In genomic region chr6:29177901-29178879, GRCm38 (mm10) we compare ENCODE assay signal across 8 mouse cellular contexts. TPM values are rescaled to one million over a fixed set of nuclear protein-coding genes. Genes with fewer than 3 reads are reported as not detected.
A peak's percentile ranks its signal among the peaks of the same experiment; 100 is the strongest.
DNase-seq lines count a peak whose midpoint lies in the region; ATAC-seq and TF ChIP-seq lines count a peak whose summit lies in the region.

No protein-coding gene starts in this region.

- ATAC-seq in kidney, embryonic 15.5 days (replicated peaks; ENCODE audit: low FRiP score): peak; percentile 66
- ATAC-seq in hindbrain, embryonic 11.5 days (ENCODE audit: low FRiP score): peak; percentile 68
- ATAC-seq in midbrain, embryonic 15.5 days (replicated peaks): peak; percentile 79
- no peak for ATAC-seq in erythroblast, adult 5-6 weeks (replicated peaks; ENCODE audit: low FRiP score, poor library complexity, severe bottlenecking)

- 23% methylated on average over 17 of the region's 17 CpGs for WGBS in kidney, embryonic 15.5 days
- WGBS in hindbrain, embryonic 11.5 days: 10% methylated on average over 17 of the region's 17 CpGs
- 12% methylated on average over 17 of the region's 17 CpGs for WGBS in midbrain, embryonic 15.5 days
- 64% methylated on average over 17 of the region's 17 CpGs for WGBS in kidney, adult 2 months

- peaks cover 88% of the 10 kb centered on the region for H3K27me3 ChIP-seq in kidney, embryonic 15.5 days
- H3K27me3 ChIP-seq in hindbrain, embryonic 11.5 days (ENCODE audit: control insufficient read depth, insufficient read depth, low read length): peaks cover 11% of the 10 kb centered on the region
- H3K27me3 ChIP-seq in midbrain, embryonic 15.5 days (replicated peaks): peaks cover 27% of the 10 kb centered on the region; the same call in 1 of the 2 replicates
- no peaks in the 10 kb centered on the region for H3K27me3 ChIP-seq in kidney, adult 2 months (replicated peaks; ENCODE audit: control insufficient read depth, insufficient read depth, low read length)

- peaks cover 16% of the 10 kb centered on the region for H3K4me1 ChIP-seq in kidney, embryonic 15.5 days
- peaks cover 7% of the 10 kb centered on the region; the same call in 1 of the 2 replicates for H3K4me1 ChIP-seq in hindbrain, embryonic 11.5 days (replicated peaks; ENCODE audit: control insufficient read depth, insufficient read depth, low read length)
- H3K4me1 ChIP-seq in midbrain, embryonic 15.5 days: peaks cover 11% of the 10 kb centered on the region
- H3K4me1 ChIP-seq in kidney, adult 2 months (ENCODE audit: control insufficient read depth, insufficient read depth, low read length): no peaks in the 10 kb centered on the region

- peak overlapping the region; percentile 65 for H3K4me3 ChIP-seq in kidney, embryonic 15.5 days (replicated peaks)
- peak overlapping the region; percentile 59 for H3K4me3 ChIP-seq in hindbrain, embryonic 11.5 days (ENCODE audit: low read depth, low read length)
- H3K4me3 ChIP-seq in midbrain, embryonic 15.5 days: peak overlapping the region; percentile 78
- no peak overlapping the region for H3K4me3 ChIP-seq in kidney, adult 2 months (ENCODE audit: insufficient read depth, low read depth, low read length)

- no peaks in the 10 kb centered on the region for H3K9me3 ChIP-seq in kidney, embryonic 15.5 days (replicated peaks)
- H3K9me3 ChIP-seq in hindbrain, embryonic 11.5 days (ENCODE audit: control insufficient read depth, low read length): no peaks in the 10 kb centered on the region
- H3K9me3 ChIP-seq in midbrain, embryonic 15.5 days: no peaks in the 10 kb centered on the region

- H3K4me2 ChIP-seq in kidney, embryonic 15.5 days: peak overlapping the region; percentile 98
- H3K4me2 ChIP-seq in hindbrain, embryonic 11.5 days (replicated peaks; ENCODE audit: low read depth, low read length): peak overlapping the region; percentile 92
- H3K4me2 ChIP-seq in midbrain, embryonic 15.5 days: peak overlapping the region; percentile 83

- no peak for DNase-seq in kidney, postnatal 10 days
- peak; percentile 64 for DNase-seq in brain, adult 2 months (ENCODE audit: low read depth, low spot score)
- peak; percentile 27 for DNase-seq in hindbrain, embryonic 11.5 days (ENCODE audit: low spot score)
- no peak for DNase-seq in gastrocnemius, postnatal 25 days
- DNase-seq in kidney, adult 2 months: no peak

- H3K36me3 ChIP-seq in kidney, embryonic 15.5 days: no peaks in the 10 kb centered on the region
- no peaks in the 10 kb centered on the region for H3K36me3 ChIP-seq in hindbrain, embryonic 11.5 days (ENCODE audit: control insufficient read depth, insufficient read depth, low read length)
- no peaks in the 10 kb centered on the region for H3K36me3 ChIP-seq in midbrain, embryonic 15.5 days (replicated peaks)
- no peaks in the 10 kb centered on the region for H3K36me3 ChIP-seq in kidney, adult 2 months (ENCODE audit: control insufficient read depth, insufficient read depth, low read length)

- TF ChIP-seq CTCF in kidney, adult 2 months (conservative IDR thresholded peaks at IDR 0.05; ENCODE audit: insufficient read depth, insufficient read length, low read depth, low read length): no peak

- no peak overlapping the region for H3K27ac ChIP-seq in kidney, embryonic 15.5 days
- peak overlapping the region; percentile 67; the same call in 1 of the 2 replicates for H3K27ac ChIP-seq in hindbrain, embryonic 11.5 days (ENCODE audit: low read depth, low read length)
- H3K27ac ChIP-seq in midbrain, embryonic 15.5 days: peak overlapping the region; percentile 90
- H3K27ac ChIP-seq in kidney, adult 2 months (ENCODE audit: insufficient read depth, low read depth, low read length): no peak overlapping the region

- no peak overlapping the region for H3K9ac ChIP-seq in kidney, embryonic 15.5 days
- H3K9ac ChIP-seq in hindbrain, embryonic 11.5 days (ENCODE audit: low read depth, low read length): peak overlapping the region; percentile 67
- H3K9ac ChIP-seq in midbrain, embryonic 15.5 days: peak overlapping the region; percentile 90

- TF ChIP-seq POLR2A in kidney, adult 2 months (IDR thresholded peaks at IDR 0.05; ENCODE audit: low read depth, low read length): no peak

RNA-seq across cellular contexts. Expression of gene Prrt4, which starts 1.2 kb away (rescaled TPM):
- 1.0 and 1.6 TPM in 2 replicates for polyA plus RNA-seq in kidney, embryonic 15.5 days (2015; fragmentation: Nextera tagmentation; extraction: Ambion mirVana)
- polyA plus RNA-seq in hindbrain, embryonic 11.5 days (2014; fragmentation: Nextera tagmentation; extraction: Ambion mirVana): 0.60 and 1.7 TPM in 2 replicates
- 9.8 and 10.7 TPM in 2 replicates for polyA plus RNA-seq in midbrain, embryonic 15.5 days (2015; fragmentation: Nextera tagmentation; extraction: Ambion mirVana)
- total RNA-seq in gastrocnemius, postnatal 25 days (2021): 1 to 10 TPM in 1 of 2 experiments, under 1 TPM in 1; 0.97 to 1.1 TPM
- polyA plus RNA-seq in kidney, adult 2 months (2012; rRNA removed): 0.20 and 0.24 TPM in 2 replicates
- not detected in 2 replicates for total RNA-seq in erythroblast, adult 5-6 weeks (2015; ENCODE audit: low replicate concordance)
- not detected in 2 replicates for total RNA-seq in erythroblast, adult 5-6 weeks (2017; ENCODE audit: low replicate concordance)

RNA-seq across cellular contexts. Expression of gene Rbm28, which starts 13.4 kb away (rescaled TPM):
- polyA plus RNA-seq in kidney, embryonic 15.5 days (2015; fragmentation: Nextera tagmentation; extraction: Ambion mirVana): 46.1 and 48.8 TPM in 2 replicates
- polyA plus RNA-seq in hindbrain, embryonic 11.5 days (2014; fragmentation: Nextera tagmentation; extraction: Ambion mirVana): 68.1 and 69.0 TPM in 2 replicates
- polyA plus RNA-seq in midbrain, embryonic 15.5 days (2015; fragmentation: Nextera tagmentation; extraction: Ambion mirVana): 38.9 and 46.9 TPM in 2 replicates
- 10 to 100 TPM; 13.7 to 14.1 TPM for total RNA-seq in gastrocnemius, postnatal 25 days (2021)
- 4.9 and 6.1 TPM in 2 replicates for polyA plus RNA-seq in kidney, adult 2 months (2012; rRNA removed)
- total RNA-seq in erythroblast, adult 5-6 weeks (2015; ENCODE audit: low replicate concordance): 9.0 and 18.8 TPM in 2 replicates
- 8.7 and 13.4 TPM in 2 replicates for total RNA-seq in erythroblast, adult 5-6 weeks (2017; ENCODE audit: low replicate concordance)

RNA-seq across cellular contexts. Expression of gene Impdh1, which starts 38.0 kb away (rescaled TPM):
- polyA plus RNA-seq in kidney, embryonic 15.5 days (2015; fragmentation: Nextera tagmentation; extraction: Ambion mirVana): 39.7 and 44.9 TPM in 2 replicates
- 34.5 and 39.4 TPM in 2 replicates for polyA plus RNA-seq in hindbrain, embryonic 11.5 days (2014; fragmentation: Nextera tagmentation; extraction: Ambion mirVana)
- 59.3 and 63.4 TPM in 2 replicates for polyA plus RNA-seq in midbrain, embryonic 15.5 days (2015; fragmentation: Nextera tagmentation; extraction: Ambion mirVana)
- total RNA-seq in gastrocnemius, postnatal 25 days (2021): 10 to 100 TPM; 13.6 to 15.5 TPM
- polyA plus RNA-seq in kidney, adult 2 months (2012; rRNA removed): 16.8 and 17.7 TPM in 2 replicates
- 9.6 and 12.3 TPM in 2 replicates for total RNA-seq in erythroblast, adult 5-6 weeks (2015; ENCODE audit: low replicate concordance)
- total RNA-seq in erythroblast, adult 5-6 weeks (2017; ENCODE audit: low replicate concordance): 11.2 and 34.7 TPM in 2 replicates

Comparison
In these comparisons a context has a peak if more than half of its experiments do, and no peak if none do; other contexts are left out.
1. H3K27ac ChIP-seq: peak in hindbrain, embryonic 11.5 days (single experiment) and midbrain, embryonic 15.5 days (single experiment); none in kidney, embryonic 15.5 days (single experiment) and kidney, adult 2 months (single experiment).
2. DNase-seq: peak in brain, adult 2 months (single experiment) and hindbrain, embryonic 11.5 days (single experiment); none in kidney, postnatal 10 days (single experiment), gastrocnemius, postnatal 25 days (single experiment) and kidney, adult 2 months (single experiment).
3. Peak in every context shown above with its lines, with median percentiles within 50 percentile points of each other: H3K4me2 ChIP-seq.